Comparison of ENCODE assay signal across 8 mouse cellular contexts in the genomic region with DNA sequence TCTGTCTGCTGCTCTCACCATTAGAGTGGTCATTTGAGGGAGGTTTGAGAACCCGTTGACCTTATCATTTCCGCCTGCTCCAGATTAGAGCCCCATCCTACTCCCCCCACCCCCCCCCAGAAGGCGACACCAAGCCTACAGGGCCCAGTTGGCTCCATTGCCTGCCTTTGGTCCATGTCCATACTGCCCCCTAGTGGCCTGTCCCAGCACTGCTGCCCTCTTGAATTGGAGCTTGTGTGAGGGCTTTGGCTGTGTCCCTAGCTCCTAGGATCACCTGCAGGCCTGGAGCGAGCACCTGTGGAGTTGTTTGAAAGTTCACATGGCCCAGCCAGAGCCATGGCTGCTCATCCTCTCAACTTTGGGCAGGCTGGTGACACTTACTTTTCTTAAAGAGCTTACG.
DNase-seq lines count a peak whose midpoint lies in the region; TF ChIP-seq lines count a peak whose summit lies in the region.
"Had no signal": no experiment of that assay in that cellular context is flagged by ENCODE, and none has a peak within 500 bp of the region (broad histone marks: within the 10 kb centered on the region; RNA-seq: fewer than 3 reads in every experiment).

No protein-coding gene starts in this region.

- peak; percentile 86 for DNase-seq in ES-CJ7 (ENCODE audit: low read depth, low spot score)
- peak; percentile 43 to 63 for DNase-seq in cerebellum, adult 2 months
- DNase-seq in gastrocnemius, adult 18-20 months (ENCODE audit: low spot score) = peak; percentile 76
- peak; percentile 83 for DNase-seq in kidney, postnatal 14 days
- peak; percentile 72 to 81 for DNase-seq in lung, adult 18-20 months

- TF ChIP-seq POLR2A in cerebellum, adult 2 months (IDR thresholded peaks at IDR 0.05; ENCODE audit: borderline replicate concordance, insufficient read depth, low read length) = no peak
- no peak for TF ChIP-seq POLR2A in small intestine, adult 2 months (IDR thresholded peaks at IDR 0.05; ENCODE audit: low read depth, low read length)

- H3K4me3 ChIP-seq in C2C12 (ENCODE audit: insufficient read depth, poor library complexity, severe bottlenecking) = no peak overlapping the region
- H3K4me3 ChIP-seq in cerebellum, adult 2 months (replicated peaks; ENCODE audit: insufficient read depth, low read depth, low read length) = no peak overlapping the region
- H3K4me3 ChIP-seq in small intestine, adult 2 months (ENCODE audit: low read depth, low read length) = no peak overlapping the region
- H3K4me3 ChIP-seq: liver, embryonic 15.5 days had no signal

- H3K27me3 ChIP-seq in C2C12 (ENCODE audit: control insufficient read depth, insufficient read depth, insufficient read length) = no peaks in the 10 kb centered on the region
- no peaks in the 10 kb centered on the region for H3K27me3 ChIP-seq in cerebellum, adult 2 months (ENCODE audit: control insufficient read depth, insufficient read depth, low read length)
- H3K27me3 ChIP-seq in small intestine, adult 2 months (ENCODE audit: control insufficient read depth, insufficient read depth, low read length) = no peaks in the 10 kb centered on the region
- H3K27me3 ChIP-seq: liver, embryonic 15.5 days had no signal

- no peak overlapping the region for H3K27ac ChIP-seq in cerebellum, adult 2 months (ENCODE audit: insufficient read depth, low read length)
- no peak overlapping the region for H3K27ac ChIP-seq in small intestine, adult 2 months (ENCODE audit: insufficient read depth, low read depth, low read length)
- H3K27ac ChIP-seq: liver, embryonic 15.5 days had no signal

- no peaks in the 10 kb centered on the region for H3K36me3 ChIP-seq in C2C12 (ENCODE audit: control insufficient read depth, insufficient read depth)
- H3K36me3 ChIP-seq in small intestine, adult 2 months (ENCODE audit: control insufficient read depth, insufficient read depth, low read length) = peaks cover 21% of the 10 kb centered on the region
- H3K36me3 ChIP-seq: liver, embryonic 15.5 days had no signal

- WGBS in cerebellum, adult 2 months = 58% methylated on average over 5 of the region's 5 CpGs
- 46% methylated on average over 5 of the region's 5 CpGs for WGBS in small intestine, adult 2 months

- no peaks in the 10 kb centered on the region for H3K4me1 ChIP-seq in cerebellum, adult 2 months (ENCODE audit: control insufficient read depth, insufficient read depth, low read length)
- H3K4me1 ChIP-seq in small intestine, adult 2 months (ENCODE audit: control insufficient read depth, insufficient read depth, insufficient read length, low read length) = no peaks in the 10 kb centered on the region; the same call in 1 of the 2 replicates

- no peaks in the 10 kb centered on the region for H3K79me2 ChIP-seq in C2C12 (ENCODE audit: control insufficient read depth, insufficient read depth)

- H3ac ChIP-seq in C2C12 (ENCODE audit: control insufficient read depth, insufficient read length, low read depth) = no peak overlapping the region

- no peaks in the 10 kb centered on the region for H3K79me3 ChIP-seq in C2C12 (ENCODE audit: low read depth)

- TF ChIP-seq CTCF in C2C12 (IDR thresholded peaks at IDR 0.05; ENCODE audit: control insufficient read depth, insufficient read depth, insufficient read length) = peak; percentile 95
- TF ChIP-seq CTCF in cerebellum, adult 2 months (IDR thresholded peaks at IDR 0.05; ENCODE audit: borderline replicate concordance, insufficient read depth, low read depth, low read length) = peak; percentile 68; the same call in 1 of the 2 replicates
- peak; percentile 88; the same call in 1 of the 2 replicates for TF ChIP-seq CTCF in small intestine, adult 2 months (IDR thresholded peaks at IDR 0.05; ENCODE audit: extremely low read depth, insufficient read length, insufficient replicate concordance, low read depth, low read length)

TF ChIP-seq in C2C12, 6 proteins besides CTCF, POLR2A, EP300 and RAD21:
- TF ChIP-seq FOSL1 (IDR thresholded peaks at IDR 0.05; ENCODE audit: insufficient read depth, low read length, poor library complexity, severe bottlenecking) = no peak
- no peak for TF ChIP-seq MAX (IDR thresholded peaks at IDR 0.05)
- TF ChIP-seq USF1 (IDR thresholded peaks at IDR 0.05; ENCODE audit: low read depth) = no peak
- TF ChIP-seq CEBPB (IDR thresholded peaks at IDR 0.05; ENCODE audit: low read depth) = no peak
- no peak for TF ChIP-seq MYOD1 (IDR thresholded peaks at IDR 0.05; ENCODE audit: control insufficient read depth, insufficient read length, low read depth)
- TF ChIP-seq MYOG (IDR thresholded peaks at IDR 0.05; ENCODE audit: control insufficient read depth, extremely low read depth, insufficient read length) = no peak
TF ChIP-seq in C2C12: peak in this region for 0.
